Mouse (Mus musculus): Measurements from ENCODE around the gene Rbms1. TPM values are rescaled to one million over a fixed set of nuclear protein-coding genes. Genes with fewer than 3 reads are reported as not detected.

The Rbms1 gene
- total and polyA plus RNA-seq, 2 experiments from 2014 or later = 16.2 to 38.2 TPM

GRCm38 (mm10) chr2:60883931-60884330, 79.1 kb downstream of the Rbms1 start:
- no peak for TF ChIP-seq CTCF (IDR thresholded peaks at IDR 0.05; ENCODE audit: low read depth)

GRCm38 (mm10) chr2:60883043-60883365, 80.0 kb downstream of the Rbms1 start:
- no peak for TF ChIP-seq CTCF (IDR thresholded peaks at IDR 0.05; ENCODE audit: low read depth)

More at GRCm38 (mm10) chr2:60883931-60884330, 79.1 kb downstream of the Rbms1 start:
- Histone ChIP-seq H3K36me3 (ENCODE audit: insufficient read depth) (no peaks in the 10 kb centered on the region), H3K27me3 (ENCODE audit: insufficient read depth, low read length) (peaks cover 6% of the 10 kb centered on the region; the same call in 1 of the 2 replicates), H3K4me2 (ENCODE audit: low read depth) (no peak overlapping the region), H3K4me3 (ENCODE audit: low read depth, low read length) (no peak overlapping the region), H3K4me1 (ENCODE audit: insufficient read depth) (no peaks in the 10 kb centered on the region), H3K9me3 (ENCODE audit: low read length) (no peaks in the 10 kb centered on the region), H3K9ac (no peak overlapping the region), H3K27ac (ENCODE audit: low read depth, low read length) (no peak overlapping the region)
- DNase-seq (no peak), ATAC-seq (no peak)
- 67% methylated on average over 4 of the region's 4 CpGs for WGBS

GRCm38 (mm10) chr2:60882202-60883042, 80.6 kb downstream of the Rbms1 start:
- Histone ChIP-seq H3K9ac (no peak overlapping the region), H3K4me2 (ENCODE audit: low read depth) (no peak overlapping the region), H3K4me3 (ENCODE audit: low read depth, low read length) (no peak overlapping the region), H3K4me1 (ENCODE audit: insufficient read depth) (no peaks in the 10 kb centered on the region), H3K9me3 (ENCODE audit: low read length) (no peaks in the 10 kb centered on the region), H3K36me3 (ENCODE audit: insufficient read depth) (no peaks in the 10 kb centered on the region), H3K27ac (ENCODE audit: low read depth, low read length) (no peak overlapping the region), H3K27me3 (ENCODE audit: insufficient read depth, low read length) (peaks cover 16% of the 10 kb centered on the region)
- ATAC-seq (no peak), DNase-seq (no peak)
- WGBS = 51% methylated on average over 5 of the region's 5 CpGs
- TF ChIP-seq CTCF (IDR thresholded peaks at IDR 0.05; ENCODE audit: low read depth) = no peak

More at GRCm38 (mm10) chr2:60883043-60883365, 80.0 kb downstream of the Rbms1 start:
- Histone ChIP-seq H3K4me1 (ENCODE audit: insufficient read depth) (no peaks in the 10 kb centered on the region), H3K4me2 (ENCODE audit: low read depth) (no peak overlapping the region), H3K4me3 (ENCODE audit: low read depth, low read length) (no peak overlapping the region), H3K36me3 (ENCODE audit: insufficient read depth) (no peaks in the 10 kb centered on the region), H3K9me3 (ENCODE audit: low read length) (no peaks in the 10 kb centered on the region), H3K27me3 (ENCODE audit: insufficient read depth, low read length) (peaks cover 15% of the 10 kb centered on the region), H3K27ac (ENCODE audit: low read depth, low read length) (no peak overlapping the region), H3K9ac (no peak overlapping the region)
- ATAC-seq (no peak), DNase-seq (no peak)
- WGBS = 82% methylated on average over 3 of the region's 3 CpGs

GRCm38 (mm10) chr2:60881571-60882041, 81.4 kb downstream of the Rbms1 start:
- peak overlapping the region; percentile 72 for H3K4me3 ChIP-seq (ENCODE audit: low read depth, low read length)
- peak; percentile 42; the same call in 1 of the 2 replicates for ATAC-seq
- TF ChIP-seq CTCF (IDR thresholded peaks at IDR 0.05; ENCODE audit: low read depth) = no peak
- no peak overlapping the region for H3K27ac ChIP-seq (ENCODE audit: low read depth, low read length)
- H3K4me1 ChIP-seq (ENCODE audit: insufficient read depth) = no peaks in the 10 kb centered on the region
- H3K27me3 ChIP-seq (ENCODE audit: insufficient read depth, low read length) = peaks cover 16% of the 10 kb centered on the region
- peak overlapping the region; percentile 65 for H3K9ac ChIP-seq
- peak; percentile 10 for DNase-seq
- no peaks in the 10 kb centered on the region for H3K9me3 ChIP-seq (ENCODE audit: low read length)
- peak overlapping the region; percentile 92 for H3K4me2 ChIP-seq (ENCODE audit: low read depth)
- WGBS = 2% methylated on average over 26 of the region's 27 CpGs
- H3K36me3 ChIP-seq (ENCODE audit: insufficient read depth) = no peaks in the 10 kb centered on the region

GRCm38 (mm10) chr2:60880789-60881570, 82.0 kb downstream of the Rbms1 start:
- no peaks in the 10 kb centered on the region for H3K4me1 ChIP-seq (ENCODE audit: insufficient read depth)
- peak; percentile 83 for ATAC-seq
- H3K4me3 ChIP-seq (ENCODE audit: low read depth, low read length) = peak overlapping the region; percentile 72
- WGBS = 3% methylated on average over 74 of the region's 104 CpGs
- peak overlapping the region; percentile 65 for H3K9ac ChIP-seq
- peak; percentile 52 for DNase-seq
- peak overlapping the region; percentile 92 for H3K4me2 ChIP-seq (ENCODE audit: low read depth)
- peaks cover 17% of the 10 kb centered on the region for H3K27me3 ChIP-seq (ENCODE audit: insufficient read depth, low read length)
- no peaks in the 10 kb centered on the region for H3K9me3 ChIP-seq (ENCODE audit: low read length)
- no peak for TF ChIP-seq CTCF (IDR thresholded peaks at IDR 0.05; ENCODE audit: low read depth)
- H3K27ac ChIP-seq (ENCODE audit: low read depth, low read length) = peak overlapping the region; percentile 54
- no peaks in the 10 kb centered on the region for H3K36me3 ChIP-seq (ENCODE audit: insufficient read depth)

GRCm38 (mm10) chr2:60879966-60880788, 82.8 kb downstream of the Rbms1 start:
- Histone ChIP-seq H3K4me2 (ENCODE audit: low read depth) (peak overlapping the region; percentile 92), H3K27ac (ENCODE audit: low read depth, low read length) (no peak overlapping the region), H3K9ac (no peak overlapping the region), H3K9me3 (ENCODE audit: low read length) (no peaks in the 10 kb centered on the region), H3K4me1 (ENCODE audit: insufficient read depth) (no peaks in the 10 kb centered on the region), H3K4me3 (ENCODE audit: low read depth, low read length) (peak overlapping the region; percentile 72), H3K27me3 (ENCODE audit: insufficient read depth, low read length) (peaks cover 21% of the 10 kb centered on the region), H3K36me3 (ENCODE audit: insufficient read depth) (no peaks in the 10 kb centered on the region)
- WGBS = 4% methylated on average over 14 of the region's 14 CpGs
- DNase-seq (peak; percentile 22), ATAC-seq (no peak)
- no peak for TF ChIP-seq CTCF (IDR thresholded peaks at IDR 0.05; ENCODE audit: low read depth)

Measured in forebrain, postnatal 0 days (tissue).